Mouse (Mus musculus): ENCODE measurements around the gene Gm6676. TPM values are rescaled to one million over a fixed set of nuclear protein-coding genes. Genes with fewer than 3 reads are reported as not detected.
"Not testable (repeated sequence)": the region's sequence is repeated elsewhere in the genome, so short reads cannot be mapped to it uniquely, and the experiment has no call there.

Gene Gm6676
- not detected in 2 replicates for polyA plus RNA-seq (2016; fragmentation: Nextera tagmentation; extraction: Ambion mirVana)

- not testable (repeated sequence) for H3K9me3 ChIP-seq (replicated peaks); H3K4me1 ChIP-seq; H3K4me2 ChIP-seq (replicated peaks); H3K36me3 ChIP-seq; ATAC-seq (ENCODE audit: low FRiP score); H3K27me3 ChIP-seq; H3K27ac ChIP-seq; H3K9ac ChIP-seq; H3K4me3 ChIP-seq
- WGBS, result no CpG with 5 or more reads among the region's 2 CpGs
These were observed at the start of gene Gm6676 for GRCm38 (mm10) chr14:7125312-7125711. TSS of gene Gm6676 (minus strand) at chr14:7125412.

GRCm38 (mm10) chr14:7174483-7174971 is 49.3 kb upstream of the Gm6676 start, which contains the start of gene Gm3512:
TSS of gene Gm3512 (minus strand) at chr14:7174533.
- H3K27ac ChIP-seq, result not testable (repeated sequence)
- WGBS, result no CpG with 5 or more reads among the region's 37 CpGs

GRCm38 (mm10) chr14:7105124-7105802 is 19.9 kb downstream of the Gm6676 start:
- peak; percentile 66; the same call in 1 of the 2 replicates for ATAC-seq (ENCODE audit: low FRiP score)
- peak overlapping the region; percentile 55 for H3K4me2 ChIP-seq (replicated peaks)
- H3K27me3 ChIP-seq; H3K4me1 ChIP-seq; H3K36me3 ChIP-seq; H3K9me3 ChIP-seq (replicated peaks): not testable (repeated sequence)
- peak overlapping the region; percentile 50 for H3K4me3 ChIP-seq
- H3K27ac ChIP-seq, result peak overlapping the region; percentile 88
- WGBS, result 0% methylated on average over 11 of the region's 54 CpGs
- peak overlapping the region; percentile 73 for H3K9ac ChIP-seq

More at GRCm38 (mm10) chr14:7174483-7174971, 49.3 kb upstream of the Gm6676 start, which contains the start of gene Gm3512:
- H3K9ac ChIP-seq; H3K4me2 ChIP-seq (replicated peaks); H3K36me3 ChIP-seq; H3K4me3 ChIP-seq; H3K4me1 ChIP-seq; H3K27me3 ChIP-seq; H3K9me3 ChIP-seq (replicated peaks): not testable (repeated sequence)
- ATAC-seq (ENCODE audit: low FRiP score), result 0 out of 2 replicates have a peak, but pooled peaks have one; percentile 72

GRCm38 (mm10) chr14:7100521-7100920 is 24.7 kb downstream of the Gm6676 start, which contains the start of gene Gm3696:
TSS of gene Gm3696 (minus strand) at chr14:7100621.
- H3K4me3 ChIP-seq; H3K36me3 ChIP-seq; H3K9ac ChIP-seq; H3K9me3 ChIP-seq (replicated peaks); ATAC-seq (ENCODE audit: low FRiP score); H3K27ac ChIP-seq; H3K4me1 ChIP-seq; H3K27me3 ChIP-seq; H3K4me2 ChIP-seq (replicated peaks): not testable (repeated sequence)
- WGBS, result 88% methylated on average over 1 of the region's 3 CpGs

Other genes with a start within 250 kb of the Gm6676 start
- gene Gm3667, start 235.4 kb downstream of the Gm6676 start, polyA plus RNA-seq (2016; fragmentation: Nextera tagmentation; extraction: Ambion mirVana), result 3.8 and 3.9 TPM in 2 replicates
- gene Gm6356, start 151.6 kb downstream of the Gm6676 start, polyA plus RNA-seq (2016; fragmentation: Nextera tagmentation; extraction: Ambion mirVana), result not detected in 2 replicates
- 1.3 and 2.5 TPM in 2 replicates for gene Gm10406, start 98.0 kb downstream of the Gm6676 start, polyA plus RNA-seq (2016; fragmentation: Nextera tagmentation; extraction: Ambion mirVana)
- gene Gm3685, start 80.4 kb downstream of the Gm6676 start, polyA plus RNA-seq (2016; fragmentation: Nextera tagmentation; extraction: Ambion mirVana), result not detected in 2 replicates
- gene Gm3696, start 24.8 kb downstream of the Gm6676 start, polyA plus RNA-seq (2016; fragmentation: Nextera tagmentation; extraction: Ambion mirVana), result 3.5 and 3.7 TPM in 2 replicates
- 5.0 and 6.1 TPM in 2 replicates for gene Gm3512, start 49.1 kb upstream of the Gm6676 start, polyA plus RNA-seq (2016; fragmentation: Nextera tagmentation; extraction: Ambion mirVana)
- gene Gm16434, start 69.1 kb upstream of the Gm6676 start, polyA plus RNA-seq (2016; fragmentation: Nextera tagmentation; extraction: Ambion mirVana), result not detected in 2 replicates
- gene Gm3727, start 139.3 kb upstream of the Gm6676 start, polyA plus RNA-seq (2016; fragmentation: Nextera tagmentation; extraction: Ambion mirVana), result not detected in 2 replicates
- gene Gm3739, start 189.6 kb upstream of the Gm6676 start, polyA plus RNA-seq (2016; fragmentation: Nextera tagmentation; extraction: Ambion mirVana), result 3.1 and 3.5 TPM in 2 replicates
- gene Gm5797, start 207.0 kb upstream of the Gm6676 start, polyA plus RNA-seq (2016; fragmentation: Nextera tagmentation; extraction: Ambion mirVana), result not detected in 2 replicates
- not detected in 2 replicates for gene Gm8374, start 239.7 kb upstream of the Gm6676 start, polyA plus RNA-seq (2016; fragmentation: Nextera tagmentation; extraction: Ambion mirVana)

Measured in hindbrain, embryonic 12.5 days (tissue).